Mouse (Mus musculus): ENCODE data around the gene Ephx1.

- no peak for TF ChIP-seq CTCF (IDR thresholded peaks at IDR 0.05; ENCODE audit: extremely low read depth, insufficient read depth, low read length)
- TF ChIP-seq POLR2A (IDR thresholded peaks at IDR 0.05; ENCODE audit: extremely low read depth, insufficient read depth, low read length) = no peak
Measured at GRCm38 (mm10) chr1:181011601-181012000, 9.1 kb downstream of the Ephx1 start.
